Mouse (Mus musculus) forebrain, embryonic 10.5 days (tissue): ENCODE results near the gene Il1f10. TPM values are rescaled to one million over a fixed set of nuclear protein-coding genes. Genes with fewer than 3 reads are reported as not detected.

Source experiments
- DNase-seq: peaks from one replicate; pipeline ENCODE4 v3.0.0-alpha.2; 2017; ENCODE audit warnings: low spot score; ENCODE audit errors: extremely low spot score
- H3K27ac ChIP-seq: fragments of 300-500 bp; sonication (generic); 2 replicates; pipeline ENCODE4 v1.5.1; 2016; ENCODE audit warnings: mild to moderate bottlenecking
- H3K27me3 ChIP-seq: fragments of 300-500 bp; sonication (generic); 2 replicates; pipeline ENCODE4 v1.6.1; 2016; ENCODE audit warnings: mild to moderate bottlenecking; ENCODE audit not compliant: poor library complexity, severe bottlenecking
- H3K36me3 ChIP-seq: fragments of 300-500 bp; sonication (generic); replicated peaks from 2 replicates; pipeline ENCODE4 v1.6.1; 2016; ENCODE audit warnings: mild to moderate bottlenecking, moderate library complexity
- H3K4me1 ChIP-seq: fragments of 300-500 bp; sonication (generic); 2 replicates; pipeline ENCODE4 v1.6.1; 2016
- H3K4me3 ChIP-seq: fragments of 300-500 bp; sonication (generic); 2 replicates; pipeline ENCODE4 v1.5.1; 2016; ENCODE audit warnings: mild to moderate bottlenecking, moderate library complexity
- H3K9me3 ChIP-seq: fragments of 300-500 bp; sonication (generic); 2 replicates; pipeline ENCODE4 v1.6.1; 2016; ENCODE audit warnings: mild to moderate bottlenecking, moderate library complexity
- WGBS: fragments of 180-500 bp; shearing (Covaris S2); methylation state at CpG from one replicate; pipeline ENCODE4 v1.1.7; 2016; 5-methylcytosine and 5-hydroxymethylcytosine counted together
- polyA plus RNA-seq: library from polyadenylated mRNA; unstranded; fragments of >200 nt; fragmentation: Nextera tagmentation; extraction: Ambion mirVana; gene quantifications from 2 replicates; pipeline ENCODE4 v1.2.1, GENCODE M21; 2016

Gene Il1f10
- polyA plus RNA-seq = not detected in 2 replicates

- DNase-seq = no peak
- WGBS = 86% methylated on average over 5 of the region's 5 CpGs
- no peaks in the 10 kb centered on the region for H3K9me3 ChIP-seq
- no peak within 1 kb of the TSS for H3K27ac ChIP-seq
- H3K36me3 ChIP-seq = no peaks in the 10 kb centered on the region
- no peaks in the 10 kb centered on the region for H3K27me3 ChIP-seq
- no peaks in the 10 kb centered on the region for H3K4me1 ChIP-seq
- no peak within 1 kb of the TSS for H3K4me3 ChIP-seq
Observed at GRCm38 (mm10) chr2:24290896-24291295, at the start of gene Il1f10. TSS of gene Il1f10 (plus strand) at chr2:24291196.

DNA sequence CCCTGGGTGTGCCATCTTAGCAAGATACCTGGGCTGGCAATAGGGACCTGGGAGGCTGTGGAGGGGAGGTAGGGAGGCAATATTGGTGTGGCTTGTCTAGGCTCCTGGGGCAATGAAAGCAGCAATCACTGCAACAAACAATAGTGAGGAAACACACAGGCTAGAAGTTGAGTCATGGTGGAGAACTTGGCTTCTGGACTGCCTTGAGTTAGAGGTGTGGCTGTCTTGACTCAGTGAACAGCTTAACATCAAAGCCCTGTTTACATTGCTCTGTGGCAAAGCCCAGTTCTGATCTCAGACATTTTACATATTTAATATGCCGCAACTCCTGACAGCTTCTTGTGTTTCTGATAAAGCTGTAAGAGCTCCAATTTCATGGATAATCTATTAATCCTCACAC is 23.5 kb upstream of the Il1f10 start:
- no peaks in the 10 kb centered on the region for H3K4me1 ChIP-seq
- 92% methylated on average over 1 of the region's 1 CpGs for WGBS
- H3K9me3 ChIP-seq = no peaks in the 10 kb centered on the region
- DNase-seq = no peak
- no peaks in the 10 kb centered on the region for H3K27me3 ChIP-seq
- H3K36me3 ChIP-seq = no peaks in the 10 kb centered on the region
- no peak overlapping the region for H3K4me3 ChIP-seq
- H3K27ac ChIP-seq = no peak overlapping the region

GRCm38 (mm10) chr2:24273619-24274018 is 17.4 kb upstream of the Il1f10 start:
- H3K27me3 ChIP-seq = no peaks in the 10 kb centered on the region
- H3K9me3 ChIP-seq = no peaks in the 10 kb centered on the region
- H3K4me3 ChIP-seq = no peak overlapping the region
- H3K4me1 ChIP-seq = 0 out of 2 replicates have a peak, but pooled peaks cover 5% of the 10 kb centered on the region
- no peaks in the 10 kb centered on the region for H3K36me3 ChIP-seq
- no peak overlapping the region for H3K27ac ChIP-seq
- DNase-seq = no peak
- 88% methylated on average over 2 of the region's 2 CpGs for WGBS

DNA sequence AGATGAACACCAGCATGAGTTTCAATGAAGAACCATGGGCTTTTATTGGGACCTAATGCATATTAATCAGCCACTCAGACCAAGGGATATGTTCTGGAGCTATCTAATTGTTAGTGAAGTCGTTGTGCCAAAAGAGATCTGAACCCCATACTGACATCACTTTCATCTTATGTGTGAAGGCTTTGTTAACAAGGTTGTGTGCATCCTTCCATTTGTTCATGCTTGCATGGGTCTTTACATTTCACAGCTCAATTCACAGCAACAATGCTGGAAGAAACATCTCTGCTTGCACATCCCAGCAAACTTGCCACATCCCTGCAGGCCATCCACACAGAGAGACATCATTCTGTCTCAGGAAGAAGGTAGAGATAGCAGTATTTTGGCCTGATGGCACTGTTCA is 15.8 kb upstream of the Il1f10 start:
- H3K4me1 ChIP-seq = 0 out of 2 replicates have a peak, but pooled peaks cover 5% of the 10 kb centered on the region
- no peaks in the 10 kb centered on the region for H3K9me3 ChIP-seq
- no peak overlapping the region for H3K27ac ChIP-seq
- no peaks in the 10 kb centered on the region for H3K27me3 ChIP-seq
- 29% methylated on average over 1 of the region's 1 CpGs for WGBS
- DNase-seq = no peak
- no peak overlapping the region for H3K4me3 ChIP-seq
- no peaks in the 10 kb centered on the region for H3K36me3 ChIP-seq

DNA sequence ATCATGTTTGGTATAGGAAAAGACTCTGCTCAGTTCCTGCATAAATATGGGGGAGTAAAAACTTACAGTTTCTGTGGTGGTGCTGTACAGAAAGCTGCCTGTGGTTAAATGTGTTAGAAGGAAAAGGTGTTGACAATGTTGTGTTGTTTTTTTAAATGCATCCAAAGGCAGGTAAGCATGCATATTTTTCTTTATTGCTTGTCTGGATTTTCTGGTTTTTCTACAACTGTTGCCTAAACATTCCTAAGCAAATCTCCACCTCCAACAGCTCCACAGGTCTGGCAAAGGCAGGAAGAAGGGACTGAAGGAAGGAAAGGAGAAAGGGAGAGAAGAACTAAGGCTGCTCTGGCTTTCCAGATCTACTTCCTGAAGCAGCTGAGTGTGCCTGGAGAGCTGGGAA is 14.3 kb upstream of the Il1f10 start, which contains the start of gene Il1f5:
Il1f5 (plus strand) TSS at position 301 of the 400 bp plus-strand sequence.
- Histone ChIP-seq H3K9me3 (no peaks in the 10 kb centered on the region), H3K36me3 (no peaks in the 10 kb centered on the region), H3K27me3 (no peaks in the 10 kb centered on the region), H3K4me1 (0 out of 2 replicates have a peak, but pooled peaks cover 5% of the 10 kb centered on the region), H3K27ac (no peak within 1 kb of the TSS), H3K4me3 (no peak within 1 kb of the TSS)
- DNase-seq = no peak

DNA sequence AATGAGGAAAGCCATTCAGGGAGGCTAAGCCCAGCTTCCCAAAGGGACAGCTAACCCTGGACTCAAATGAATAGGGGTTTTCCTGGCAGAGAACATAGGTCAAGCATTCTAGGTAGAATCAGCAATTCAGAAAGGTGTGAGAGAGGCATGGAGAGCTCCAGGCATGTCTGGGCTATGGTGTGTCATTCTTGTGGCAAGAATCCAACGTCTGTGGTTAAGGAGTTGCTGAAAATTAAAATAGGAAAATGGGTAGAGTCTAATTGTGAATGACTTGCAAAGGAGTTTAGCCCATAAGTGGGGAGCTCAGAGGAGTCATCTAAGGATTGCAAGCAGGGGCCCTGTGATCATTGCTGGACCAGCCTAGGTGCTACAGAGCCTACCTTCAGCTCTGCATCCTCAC is 3.6 kb downstream of the Il1f10 start:
- Histone ChIP-seq H3K27ac (no peak overlapping the region), H3K4me3 (no peak overlapping the region), H3K36me3 (no peaks in the 10 kb centered on the region), H3K9me3 (no peaks in the 10 kb centered on the region), H3K27me3 (no peaks in the 10 kb centered on the region), H3K4me1 (no peaks in the 10 kb centered on the region)
- 68% methylated on average over 1 of the region's 1 CpGs for WGBS
- DNase-seq = no peak

GRCm38 (mm10) chr2:24296837-24297236 is 5.8 kb downstream of the Il1f10 start:
- DNase-seq = peak; percentile 40
- H3K4me1 ChIP-seq = no peaks in the 10 kb centered on the region
- H3K9me3 ChIP-seq = no peaks in the 10 kb centered on the region
- no peaks in the 10 kb centered on the region for H3K27me3 ChIP-seq
- WGBS = 20% methylated on average over 3 of the region's 3 CpGs
- no peak overlapping the region for H3K4me3 ChIP-seq
- H3K36me3 ChIP-seq = no peaks in the 10 kb centered on the region
- no peak overlapping the region for H3K27ac ChIP-seq

- H3K4me3 ChIP-seq = no peak overlapping the region
- H3K27ac ChIP-seq = no peak overlapping the region
- 81% methylated on average over 6 of the region's 6 CpGs for WGBS
- no peaks in the 10 kb centered on the region for H3K36me3 ChIP-seq
- H3K27me3 ChIP-seq = no peaks in the 10 kb centered on the region
- H3K9me3 ChIP-seq = no peaks in the 10 kb centered on the region
- H3K4me1 ChIP-seq = no peaks in the 10 kb centered on the region
- no peak for DNase-seq
Observed at GRCm38 (mm10) chr2:24311302-24312001, 20.5 kb downstream of the Il1f10 start.

- H3K36me3 ChIP-seq = no peaks in the 10 kb centered on the region
- WGBS = 73% methylated on average over 1 of the region's 1 CpGs
- no peak overlapping the region for H3K4me3 ChIP-seq
- no peak overlapping the region for H3K27ac ChIP-seq
- no peaks in the 10 kb centered on the region for H3K27me3 ChIP-seq
- DNase-seq = no peak
- no peaks in the 10 kb centered on the region for H3K4me1 ChIP-seq
- no peaks in the 10 kb centered on the region for H3K9me3 ChIP-seq
Observed at GRCm38 (mm10) chr2:24316919-24317318, 25.9 kb downstream of the Il1f10 start.

DNA sequence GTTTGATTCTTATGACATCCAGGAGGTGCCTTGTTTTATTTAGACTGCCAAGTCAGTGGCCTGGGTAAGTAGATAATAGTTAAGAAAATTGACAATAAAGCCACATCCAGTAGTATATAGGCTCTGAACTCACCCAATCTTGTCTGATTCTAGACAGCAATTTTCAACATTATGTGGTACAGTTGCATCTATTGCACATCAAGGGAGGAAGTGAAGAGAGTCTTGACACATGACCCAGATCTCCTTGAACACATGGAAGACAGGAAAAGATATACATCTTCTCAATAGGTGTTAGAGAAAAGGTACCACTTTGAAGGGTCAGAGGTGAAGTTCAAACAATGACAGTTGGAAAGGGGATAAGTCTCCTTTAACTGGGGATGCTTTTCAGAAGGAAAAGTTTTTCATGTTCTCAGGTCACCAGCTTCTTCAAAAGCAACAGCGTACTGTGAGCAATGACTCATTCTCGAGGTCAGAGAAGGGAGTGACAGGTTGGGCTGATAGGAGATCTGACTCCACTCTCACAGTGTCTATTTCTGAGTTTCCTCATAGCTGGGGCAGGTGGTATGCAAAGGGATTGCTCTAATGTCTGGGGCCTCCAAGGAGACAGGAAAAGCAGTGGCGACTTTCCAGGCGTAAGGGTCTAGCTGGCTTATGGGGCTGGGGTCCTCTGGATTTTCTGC is 27.1 kb downstream of the Il1f10 start:
- Histone ChIP-seq H3K27me3 (no peaks in the 10 kb centered on the region), H3K27ac (no peak overlapping the region), H3K4me1 (no peaks in the 10 kb centered on the region), H3K4me3 (no peak overlapping the region), H3K36me3 (no peaks in the 10 kb centered on the region), H3K9me3 (no peaks in the 10 kb centered on the region)
- 90% methylated on average over 4 of the region's 4 CpGs for WGBS
- DNase-seq = no peak

DNA sequence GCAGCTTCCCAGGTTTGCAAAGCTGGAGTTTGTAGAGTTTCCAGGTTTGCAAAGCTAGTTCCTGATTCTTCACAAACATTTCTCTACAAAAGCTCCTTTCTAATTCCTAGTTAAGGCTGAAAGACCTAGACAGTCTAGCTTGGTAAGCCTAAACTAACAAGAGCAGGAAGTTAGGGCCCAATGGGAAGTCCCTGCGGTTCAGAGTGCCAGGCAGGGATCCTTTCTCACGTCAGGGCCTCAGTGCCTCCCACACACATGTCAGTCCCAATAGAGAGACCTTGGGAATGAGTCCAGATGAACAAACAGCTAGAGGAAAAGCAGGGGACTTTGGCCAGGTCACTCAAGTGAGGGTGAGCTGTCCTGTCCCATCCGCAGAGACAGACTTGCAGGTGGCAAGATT is 44.3 kb downstream of the Il1f10 start:
- Histone ChIP-seq H3K27ac (no peak overlapping the region), H3K9me3 (no peaks in the 10 kb centered on the region), H3K4me1 (no peaks in the 10 kb centered on the region), H3K4me3 (no peak overlapping the region), H3K36me3 (no peaks in the 10 kb centered on the region), H3K27me3 (no peaks in the 10 kb centered on the region)
- WGBS = 70% methylated on average over 3 of the region's 3 CpGs
- no peak for DNase-seq

DNA sequence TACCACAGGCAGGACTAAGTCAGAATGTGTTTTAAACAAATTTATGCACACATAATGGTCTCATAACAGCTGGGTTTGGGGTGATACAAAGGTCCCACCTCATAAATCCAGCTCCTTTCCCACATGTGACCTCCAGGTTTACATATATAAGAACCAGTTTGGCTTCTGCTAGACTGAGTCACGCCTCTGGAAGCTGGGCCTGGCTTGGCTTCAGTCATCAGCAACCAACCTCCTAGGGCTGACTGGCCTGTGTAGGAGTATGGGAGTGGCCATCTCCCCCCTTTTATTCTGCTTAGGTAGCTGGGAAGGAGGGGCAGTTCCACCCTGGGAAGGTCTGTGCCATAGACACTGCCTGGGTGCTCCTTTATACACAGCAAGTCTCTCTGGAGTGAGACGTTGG is 45.5 kb downstream of the Il1f10 start, which contains the start of gene Il1rn:
Il1rn (plus strand) TSS at position 309 of the 400 bp plus-strand sequence.
- no peaks in the 10 kb centered on the region for H3K36me3 ChIP-seq
- 83% methylated on average over 2 of the region's 2 CpGs for WGBS
- no peak for DNase-seq
- H3K27me3 ChIP-seq = no peaks in the 10 kb centered on the region
- H3K4me1 ChIP-seq = no peaks in the 10 kb centered on the region
- no peak within 1 kb of the TSS for H3K27ac ChIP-seq
- no peak within 1 kb of the TSS for H3K4me3 ChIP-seq
- H3K9me3 ChIP-seq = no peaks in the 10 kb centered on the region

DNA sequence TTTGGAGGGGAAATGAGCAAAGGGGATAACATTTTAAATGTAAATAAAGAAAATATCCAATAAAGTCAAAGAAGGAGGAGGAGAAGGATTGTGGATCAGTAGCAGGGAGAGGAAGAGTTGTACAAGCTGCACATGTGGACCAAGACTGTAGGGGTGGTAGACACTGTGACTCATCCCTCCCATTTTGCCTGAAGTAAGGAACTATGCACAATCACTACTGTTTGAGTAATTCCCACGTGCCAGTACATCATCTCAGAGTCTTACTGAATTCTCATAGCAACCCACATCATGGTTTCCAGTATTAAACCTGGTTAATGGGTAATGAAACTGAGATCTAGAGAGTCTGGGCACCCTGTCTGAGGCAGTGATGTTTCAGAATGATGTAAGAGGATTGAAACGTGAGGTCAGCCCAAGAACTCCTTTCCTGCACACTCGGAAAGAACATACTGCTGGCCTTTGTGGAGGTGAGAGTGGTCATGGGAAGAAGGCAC is 50.4 kb downstream of the Il1f10 start:
- WGBS = 78% methylated on average over 3 of the region's 3 CpGs
- no peak for DNase-seq
- no peaks in the 10 kb centered on the region for H3K36me3 ChIP-seq
- no peak overlapping the region for H3K27ac ChIP-seq
- no peaks in the 10 kb centered on the region for H3K27me3 ChIP-seq
- no peaks in the 10 kb centered on the region for H3K4me1 ChIP-seq
- H3K4me3 ChIP-seq = no peak overlapping the region
- no peaks in the 10 kb centered on the region for H3K9me3 ChIP-seq
